Mouse (Mus musculus): ENCODE data around the gene Epha10. TPM values are rescaled to one million over a fixed set of nuclear protein-coding genes. Genes with fewer than 3 reads are reported as not detected.
A peak's percentile ranks its signal among the peaks of the same experiment; 100 is the strongest.

Gene Epha10
- total and polyA plus RNA-seq, 2 experiments from 2014 or later: 4.0 to 9.6 TPM

- peak; percentile 97 for DNase-seq
- peaks cover 19% of the 10 kb centered on the region for H3K36me3 ChIP-seq (ENCODE audit: insufficient read depth)
- peak within 1 kb of the TSS; percentile 71 for H3K4me3 ChIP-seq (ENCODE audit: low read depth, low read length)
- peak within 1 kb of the TSS; percentile 87 for H3K4me2 ChIP-seq (ENCODE audit: low read depth)
- peak; percentile 96 for ATAC-seq
- peak; percentile 21; the same call in 1 of the 2 replicates for TF ChIP-seq CTCF (IDR thresholded peaks at IDR 0.05; ENCODE audit: low read depth)
- peak within 1 kb of the TSS; percentile 84 for H3K9ac ChIP-seq
- 5% methylated on average over 70 of the region's 90 CpGs for WGBS
- H3K27ac ChIP-seq (ENCODE audit: low read depth, low read length): peak within 1 kb of the TSS; percentile 96
- H3K9me3 ChIP-seq (ENCODE audit: low read length): no peaks in the 10 kb centered on the region
- H3K27me3 ChIP-seq (ENCODE audit: insufficient read depth, low read length): no peaks in the 10 kb centered on the region
- peaks cover 6% of the 10 kb centered on the region; the same call in 1 of the 2 replicates for H3K4me1 ChIP-seq (ENCODE audit: insufficient read depth)
These were observed 30.3 kb upstream of the Epha10 start, which contains the start of gene Yrdc for GRCm38 (mm10) chr4:124850261-124850913. Gene Yrdc, plus strand, starts transcription at chr4:124850679.

GRCm38 (mm10) chr4:124850933-124851658 is 29.6 kb upstream of the Epha10 start, which contains the start of gene 1110065P20Rik:
Gene 1110065P20Rik, minus strand, starts transcription at chr4:124851196.
- Histone ChIP-seq H3K36me3 (ENCODE audit: insufficient read depth) (peaks cover 25% of the 10 kb centered on the region), H3K4me1 (ENCODE audit: insufficient read depth) (peaks cover 6% of the 10 kb centered on the region; the same call in 1 of the 2 replicates), H3K27ac (ENCODE audit: low read depth, low read length) (peak within 1 kb of the TSS; percentile 96), H3K9ac (peak within 1 kb of the TSS; percentile 84), H3K4me3 (ENCODE audit: low read depth, low read length) (peak within 1 kb of the TSS; percentile 71), H3K9me3 (ENCODE audit: low read length) (no peaks in the 10 kb centered on the region), H3K4me2 (ENCODE audit: low read depth) (peak within 1 kb of the TSS; percentile 87), H3K27me3 (ENCODE audit: insufficient read depth, low read length) (no peaks in the 10 kb centered on the region)
- TF ChIP-seq CTCF (IDR thresholded peaks at IDR 0.05; ENCODE audit: low read depth): no peak
- 1% methylated on average over 74 of the region's 75 CpGs for WGBS
- DNase-seq (peak; percentile 72), ATAC-seq (peak; percentile 38)

GRCm38 (mm10) chr4:124856294-124856693 is 24.4 kb upstream of the Epha10 start:
- peaks cover 17% of the 10 kb centered on the region for H3K4me1 ChIP-seq (ENCODE audit: insufficient read depth)
- no peaks in the 10 kb centered on the region for H3K9me3 ChIP-seq (ENCODE audit: low read length)
- no peak overlapping the region for H3K4me3 ChIP-seq (ENCODE audit: low read depth, low read length)
- H3K27me3 ChIP-seq (ENCODE audit: insufficient read depth, low read length): no peaks in the 10 kb centered on the region
- WGBS: 92% methylated on average over 8 of the region's 8 CpGs
- no peak overlapping the region for H3K4me2 ChIP-seq (ENCODE audit: low read depth)
- H3K36me3 ChIP-seq (ENCODE audit: insufficient read depth): peaks cover 45% of the 10 kb centered on the region
- H3K9ac ChIP-seq: no peak overlapping the region
- no peak overlapping the region for H3K27ac ChIP-seq (ENCODE audit: low read depth, low read length)
- DNase-seq: no peak
- no peak for TF ChIP-seq CTCF (IDR thresholded peaks at IDR 0.05; ENCODE audit: low read depth)
- no peak for ATAC-seq

- Histone ChIP-seq H3K4me1 (ENCODE audit: insufficient read depth) (peaks cover 17% of the 10 kb centered on the region), H3K27me3 (ENCODE audit: insufficient read depth, low read length) (no peaks in the 10 kb centered on the region), H3K27ac (ENCODE audit: low read depth, low read length) (no peak overlapping the region), H3K36me3 (ENCODE audit: insufficient read depth) (peaks cover 45% of the 10 kb centered on the region), H3K4me3 (ENCODE audit: low read depth, low read length) (no peak overlapping the region), H3K4me2 (ENCODE audit: low read depth) (no peak overlapping the region), H3K9ac (no peak overlapping the region), H3K9me3 (ENCODE audit: low read length) (no peaks in the 10 kb centered on the region)
- WGBS: 85% methylated on average over 5 of the region's 5 CpGs
- no peak for TF ChIP-seq CTCF (IDR thresholded peaks at IDR 0.05; ENCODE audit: low read depth)
- DNase-seq (no peak), ATAC-seq (no peak)
These were observed 22.3 kb upstream of the Epha10 start for GRCm38 (mm10) chr4:124858370-124858769.

- Histone ChIP-seq H3K4me1 (ENCODE audit: insufficient read depth) (peaks cover 17% of the 10 kb centered on the region), H3K27ac (ENCODE audit: low read depth, low read length) (no peak overlapping the region), H3K4me2 (ENCODE audit: low read depth) (peak overlapping the region; percentile 89), H3K9me3 (ENCODE audit: low read length) (no peaks in the 10 kb centered on the region), H3K9ac (no peak overlapping the region), H3K4me3 (ENCODE audit: low read depth, low read length) (peak overlapping the region; percentile 6; the same call in 1 of the 2 replicates), H3K27me3 (ENCODE audit: insufficient read depth, low read length) (no peaks in the 10 kb centered on the region), H3K36me3 (ENCODE audit: insufficient read depth) (peaks cover 30% of the 10 kb centered on the region)
- DNase-seq: no peak
- WGBS: 15% methylated on average over 7 of the region's 7 CpGs
- no peak for TF ChIP-seq CTCF (IDR thresholded peaks at IDR 0.05; ENCODE audit: low read depth)
- no peak for ATAC-seq
These were observed 20.3 kb upstream of the Epha10 start for GRCm38 (mm10) chr4:124860446-124860845.

- peak within 1 kb of the TSS; percentile 90 for H3K9ac ChIP-seq
- 1% methylated on average over 50 of the region's 77 CpGs for WGBS
- ATAC-seq: peak; percentile 44
- peaks cover 19% of the 10 kb centered on the region for H3K36me3 ChIP-seq (ENCODE audit: insufficient read depth)
- no peaks in the 10 kb centered on the region for H3K27me3 ChIP-seq (ENCODE audit: insufficient read depth, low read length)
- no peaks in the 10 kb centered on the region for H3K9me3 ChIP-seq (ENCODE audit: low read length)
- H3K27ac ChIP-seq (ENCODE audit: low read depth, low read length): peak within 1 kb of the TSS; percentile 64
- no peak for TF ChIP-seq CTCF (IDR thresholded peaks at IDR 0.05; ENCODE audit: low read depth)
- H3K4me2 ChIP-seq (ENCODE audit: low read depth): peak within 1 kb of the TSS; percentile 89
- peaks cover 17% of the 10 kb centered on the region for H3K4me1 ChIP-seq (ENCODE audit: insufficient read depth)
- DNase-seq: peak; percentile 43
- H3K4me3 ChIP-seq (ENCODE audit: low read depth, low read length): peak within 1 kb of the TSS; percentile 72
These were observed 19.2 kb upstream of the Epha10 start, which contains the start of gene Maneal for GRCm38 (mm10) chr4:124861283-124862188. Gene Maneal, minus strand, starts transcription at chr4:124862171.
